Mouse (Mus musculus) heart, embryonic 11.5 days (tissue): ENCODE measurements around the gene Rnf212b. TPM values are rescaled to one million over a fixed set of nuclear protein-coding genes. Genes with fewer than 3 reads are reported as not detected.

Experiments used
- ATAC-seq: fragments of 200-750 bp; cut with Nextera tagmentation; replicated peaks from 2 replicates; pipeline ENCODE4 v1.8.0; 2017; ENCODE audit warnings: moderate library complexity; ENCODE audit not compliant: insufficient number of reproducible peaks, low FRiP score, low TSS enrichment
- H3K27ac ChIP-seq: fragments of 300-500 bp; sonication (generic); 2 replicates; pipeline ENCODE4 v1.5.1; 2014; ENCODE audit warnings: mild to moderate bottlenecking, low read depth, low read length
- H3K27me3 ChIP-seq: fragments of 300-500 bp; sonication (generic); 2 replicates; pipeline ENCODE4 v1.6.1; 2014; ENCODE audit warnings: mild to moderate bottlenecking, low read length, mixed read lengths; ENCODE audit not compliant: control insufficient read depth, insufficient read depth
- H3K36me3 ChIP-seq: fragments of 300-500 bp; sonication (generic); 2 replicates; pipeline ENCODE4 v1.6.1; 2014; ENCODE audit warnings: mild to moderate bottlenecking, low read length, moderate library complexity, mixed read lengths; ENCODE audit not compliant: control insufficient read depth, insufficient read depth
- H3K4me1 ChIP-seq: fragments of 300-500 bp; sonication (generic); 2 replicates; pipeline ENCODE4 v1.6.1; 2014; ENCODE audit warnings: low read length; ENCODE audit not compliant: control insufficient read depth, insufficient read depth
- H3K4me2 ChIP-seq: fragments of 300-500 bp; sonication (generic); 2 replicates; pipeline ENCODE4 v1.6.1; 2014; ENCODE audit warnings: mild to moderate bottlenecking, moderate library complexity
- H3K4me3 ChIP-seq: fragments of 300-500 bp; sonication (generic); 2 replicates; pipeline ENCODE4 v1.5.1; 2014; ENCODE audit warnings: low read depth, low read length
- H3K9ac ChIP-seq: fragments of 300-500 bp; sonication (generic); 2 replicates; pipeline ENCODE4 v1.6.1; 2014; ENCODE audit warnings: mild to moderate bottlenecking, low read depth, low read length, moderate library complexity
- H3K9me3 ChIP-seq: fragments of 300-500 bp; sonication (generic); replicated peaks from 2 replicates; pipeline ENCODE4 v1.6.1; 2016; ENCODE audit warnings: low read length; ENCODE audit not compliant: control insufficient read depth
- WGBS: fragments of 180-500 bp; shearing (Covaris S2); extraction: QIAGEN DNeasy Blood & Tissue Kit; methylation state at CpG from one replicate; pipeline ENCODE4 v1.1.7; 2014; ENCODE audit not compliant: insufficient replicate concordance; 5-methylcytosine and 5-hydroxymethylcytosine counted together
- polyA plus RNA-seq: library from polyadenylated mRNA; unstranded; fragments of >200 nt; fragmentation: Nextera tagmentation; extraction: Ambion mirVana; gene quantifications from 2 replicates; pipeline ENCODE4 v1.2.1, GENCODE M21; 2014

Gene Rnf212b
- polyA plus RNA-seq, 1 experiment from 2014 or later = not detected

GRCm38 (mm10) chr14:54780084-54780483, 33.9 kb upstream of the Rnf212b start:
- peaks cover 19% of the 10 kb centered on the region for H3K27me3 ChIP-seq
- H3K4me2 ChIP-seq = no peak overlapping the region
- no peaks in the 10 kb centered on the region for H3K9me3 ChIP-seq
- H3K4me3 ChIP-seq = no peak overlapping the region
- ATAC-seq = no peak
- H3K36me3 ChIP-seq = no peaks in the 10 kb centered on the region
- H3K9ac ChIP-seq = no peak overlapping the region
- H3K4me1 ChIP-seq = 0 out of 2 replicates have a peak, but pooled peaks cover 2% of the 10 kb centered on the region
- H3K27ac ChIP-seq = no peak overlapping the region
- 80% methylated on average over 9 of the region's 9 CpGs for WGBS

DNA sequence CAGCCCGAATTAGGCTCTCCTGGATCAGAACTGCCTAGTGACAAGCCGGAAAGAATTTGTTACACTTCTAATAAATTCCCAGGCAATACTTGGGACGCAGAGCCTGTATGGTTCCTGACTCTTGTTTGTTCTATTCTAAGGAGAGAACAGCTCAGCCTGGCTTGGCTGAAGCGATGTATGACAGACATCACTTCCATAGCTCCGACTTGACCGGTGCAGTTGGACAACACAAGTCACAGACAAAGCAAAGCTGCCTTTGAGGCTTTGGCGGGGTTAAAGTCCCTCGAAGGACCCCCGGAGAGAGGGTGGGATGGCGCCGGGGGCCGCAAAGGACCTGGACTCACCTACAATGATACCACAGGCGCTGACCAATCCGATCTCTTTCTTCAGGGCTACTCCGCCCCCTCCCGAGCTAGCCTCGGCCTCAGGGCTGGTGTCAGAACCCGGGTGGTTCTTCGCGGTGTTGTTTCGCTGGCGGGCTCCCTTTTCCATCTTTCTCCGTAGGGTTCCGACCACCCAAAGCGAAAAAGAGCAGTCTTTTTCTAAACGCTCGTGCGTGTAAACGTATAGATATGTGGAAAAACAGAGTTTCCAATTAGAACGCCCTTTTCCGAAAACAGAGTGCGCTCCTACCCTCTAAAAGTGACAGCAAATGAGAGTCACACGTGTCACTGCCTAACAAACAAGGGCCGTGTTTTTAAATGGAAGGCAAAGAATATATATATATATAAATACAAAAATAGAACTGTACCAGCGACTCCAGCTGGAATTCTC, 32.9 kb upstream of the Rnf212b start:
- peak overlapping the region; percentile 90 for H3K4me2 ChIP-seq
- no peak for ATAC-seq
- peak overlapping the region; percentile 56 for H3K4me3 ChIP-seq
- WGBS = 3% methylated on average over 35 of the region's 35 CpGs
- H3K27ac ChIP-seq = no peak overlapping the region
- peaks cover 19% of the 10 kb centered on the region for H3K27me3 ChIP-seq
- no peaks in the 10 kb centered on the region for H3K9me3 ChIP-seq
- H3K36me3 ChIP-seq = no peaks in the 10 kb centered on the region
- peaks cover 3% of the 10 kb centered on the region; the same call in 1 of the 2 replicates for H3K4me1 ChIP-seq
- H3K9ac ChIP-seq = peak overlapping the region; percentile 66

DNA sequence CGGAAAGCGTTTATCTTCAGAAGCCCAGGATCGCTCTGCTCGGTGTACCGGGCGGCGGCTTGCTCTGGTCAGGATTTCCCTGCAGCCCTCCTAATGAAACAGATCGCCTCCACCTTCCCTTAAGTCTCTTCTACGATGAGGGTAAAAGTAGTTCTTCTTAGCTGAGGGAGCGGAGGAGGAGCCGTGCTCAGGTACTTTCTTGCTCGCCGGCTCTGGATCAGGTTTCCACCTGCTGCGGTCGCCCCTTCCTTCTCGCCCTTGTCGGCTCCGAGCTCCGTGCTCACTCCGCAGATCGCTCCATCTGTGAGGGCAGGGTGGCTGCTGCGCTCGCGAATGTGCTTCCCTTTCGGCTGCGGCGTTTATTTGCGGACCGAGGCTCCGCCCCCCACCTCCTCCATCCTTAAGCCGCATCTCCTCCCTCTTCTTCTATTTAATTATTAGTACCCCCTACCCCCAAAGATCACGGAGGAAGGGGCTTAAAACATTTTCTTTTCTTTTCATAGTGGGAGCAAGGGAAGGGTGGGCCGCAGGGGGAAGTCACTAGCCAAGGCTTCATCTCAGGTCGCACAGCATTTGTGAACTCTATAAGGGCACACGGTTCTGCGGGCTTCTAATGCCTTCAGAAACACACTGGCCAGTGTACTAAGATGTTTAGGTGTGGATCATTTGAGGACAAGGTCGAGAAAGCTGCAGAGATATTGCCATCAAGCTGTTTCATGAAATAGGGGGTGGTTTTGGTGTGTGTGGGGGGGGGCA, 32.2 kb upstream of the Rnf212b start, which contains the start of gene Slc7a8:
Gene Slc7a8 (minus strand): TSS at position 337 of the 756 bp plus-strand sequence.
- Histone ChIP-seq H3K36me3 (no peaks in the 10 kb centered on the region), H3K4me3 (peak within 1 kb of the TSS; percentile 56), H3K27me3 (peaks cover 19% of the 10 kb centered on the region), H3K9ac (peak within 1 kb of the TSS; percentile 66), H3K27ac (no peak within 1 kb of the TSS), H3K4me2 (peak within 1 kb of the TSS; percentile 90), H3K9me3 (no peaks in the 10 kb centered on the region), H3K4me1 (peaks cover 5% of the 10 kb centered on the region; the same call in 1 of the 2 replicates)
- WGBS = 2% methylated on average over 37 of the region's 37 CpGs
- ATAC-seq = 0 out of 2 replicates have a peak, but pooled peaks have one; percentile 31

DNA sequence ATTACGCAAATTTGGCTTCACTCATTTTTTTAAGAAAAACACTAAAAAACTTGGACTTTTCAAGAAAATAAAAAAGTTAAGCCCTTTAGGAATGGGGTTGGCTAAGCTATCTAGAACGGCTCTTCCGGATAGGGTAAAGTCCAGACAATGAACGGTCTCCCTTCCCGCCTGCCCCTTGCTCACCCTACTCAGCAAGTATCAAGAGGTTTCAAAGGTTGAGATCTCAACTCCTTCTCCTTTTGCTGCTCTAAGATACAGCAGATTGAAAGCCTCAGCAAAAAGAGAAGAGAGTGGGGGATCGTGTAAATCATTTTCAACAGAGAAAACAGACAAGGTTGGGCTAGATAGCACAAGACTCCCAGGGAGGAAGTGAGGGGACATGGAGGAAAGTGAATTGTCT, 31.0 kb upstream of the Rnf212b start:
- no peak overlapping the region for H3K4me3 ChIP-seq
- WGBS = 89% methylated on average over 6 of the region's 6 CpGs
- 0 out of 2 replicates have a peak, but pooled peaks cover 2% of the 10 kb centered on the region for H3K9me3 ChIP-seq
- H3K27ac ChIP-seq = no peak overlapping the region
- H3K4me2 ChIP-seq = no peak overlapping the region
- no peaks in the 10 kb centered on the region for H3K36me3 ChIP-seq
- no peak for ATAC-seq
- no peak overlapping the region for H3K9ac ChIP-seq
- peaks cover 5% of the 10 kb centered on the region; the same call in 1 of the 2 replicates for H3K4me1 ChIP-seq
- H3K27me3 ChIP-seq = peaks cover 19% of the 10 kb centered on the region

- Histone ChIP-seq H3K4me2 (no peak overlapping the region; the same call in 1 of the 2 replicates), H3K4me3 (no peak overlapping the region), H3K4me1 (peaks cover 4% of the 10 kb centered on the region; the same call in 1 of the 2 replicates), H3K36me3 (no peaks in the 10 kb centered on the region), H3K9ac (no peak overlapping the region), H3K27me3 (peaks cover 7% of the 10 kb centered on the region), H3K27ac (peak overlapping the region; percentile 80), H3K9me3 (0 out of 2 replicates have a peak, but pooled peaks cover 2% of the 10 kb centered on the region)
- ATAC-seq = no peak
- 47% methylated on average over 4 of the region's 4 CpGs for WGBS
Observed at GRCm38 (mm10) chr14:54785898-54786297, 28.0 kb upstream of the Rnf212b start.

GRCm38 (mm10) chr14:54786489-54786888, 27.5 kb upstream of the Rnf212b start:
- Histone ChIP-seq H3K27ac (peak overlapping the region; percentile 80), H3K9ac (no peak overlapping the region), H3K4me3 (no peak overlapping the region), H3K27me3 (peaks cover 7% of the 10 kb centered on the region), H3K4me2 (peak overlapping the region; percentile 16), H3K4me1 (peaks cover 3% of the 10 kb centered on the region; the same call in 1 of the 2 replicates), H3K9me3 (0 out of 2 replicates have a peak, but pooled peaks cover 2% of the 10 kb centered on the region), H3K36me3 (no peaks in the 10 kb centered on the region)
- WGBS = 47% methylated on average over 10 of the region's 10 CpGs
- no peak for ATAC-seq

GRCm38 (mm10) chr14:54787226-54787625, 26.7 kb upstream of the Rnf212b start:
- WGBS = 50% methylated on average over 4 of the region's 4 CpGs
- H3K4me2 ChIP-seq = no peak overlapping the region
- no peaks in the 10 kb centered on the region for H3K36me3 ChIP-seq
- H3K27ac ChIP-seq = no peak overlapping the region
- H3K9me3 ChIP-seq = 0 out of 2 replicates have a peak, but pooled peaks cover 2% of the 10 kb centered on the region
- peaks cover 3% of the 10 kb centered on the region; the same call in 1 of the 2 replicates for H3K4me1 ChIP-seq
- H3K9ac ChIP-seq = no peak overlapping the region
- ATAC-seq = no peak
- H3K4me3 ChIP-seq = no peak overlapping the region
- peaks cover 7% of the 10 kb centered on the region for H3K27me3 ChIP-seq

DNA sequence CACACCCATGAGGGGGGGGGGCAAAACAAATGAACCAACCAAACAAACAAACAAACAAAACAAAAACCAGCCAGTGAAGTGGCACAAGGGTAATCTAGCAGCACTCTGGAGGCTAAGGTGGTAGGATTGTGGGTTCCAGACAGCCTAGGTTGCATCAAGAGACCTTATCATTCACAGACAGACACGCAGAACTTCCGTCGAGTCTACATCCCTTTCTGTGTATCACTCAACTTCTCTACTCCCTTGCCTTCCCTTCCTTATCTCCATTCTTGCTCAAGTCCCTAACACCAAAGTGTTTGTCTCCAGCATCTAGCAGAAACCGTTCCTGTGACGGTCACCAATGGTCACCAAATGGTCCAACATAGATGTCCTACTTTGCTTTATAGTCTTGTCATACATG, 25.7 kb upstream of the Rnf212b start:
- Histone ChIP-seq H3K4me1 (peaks cover 3% of the 10 kb centered on the region; the same call in 1 of the 2 replicates), H3K9me3 (0 out of 2 replicates have a peak, but pooled peaks cover 2% of the 10 kb centered on the region), H3K9ac (no peak overlapping the region), H3K36me3 (no peaks in the 10 kb centered on the region), H3K4me2 (no peak overlapping the region), H3K4me3 (no peak overlapping the region), H3K27me3 (no peaks in the 10 kb centered on the region; the same call in 1 of the 2 replicates), H3K27ac (no peak overlapping the region)
- no peak for ATAC-seq
- WGBS = 73% methylated on average over 5 of the region's 5 CpGs
